Mouse (Mus musculus): Measurements from ENCODE around the gene Cav3.
A peak's percentile ranks its signal among the peaks of the same experiment; 100 is the strongest.

The Cav3 gene

GRCm38 (mm10) chr6:112459341-112459749 is at the start of gene Cav3:
Gene Cav3 (plus strand): TSS chr6:112459505.
- peak; percentile 97 for DNase-seq

DNA sequence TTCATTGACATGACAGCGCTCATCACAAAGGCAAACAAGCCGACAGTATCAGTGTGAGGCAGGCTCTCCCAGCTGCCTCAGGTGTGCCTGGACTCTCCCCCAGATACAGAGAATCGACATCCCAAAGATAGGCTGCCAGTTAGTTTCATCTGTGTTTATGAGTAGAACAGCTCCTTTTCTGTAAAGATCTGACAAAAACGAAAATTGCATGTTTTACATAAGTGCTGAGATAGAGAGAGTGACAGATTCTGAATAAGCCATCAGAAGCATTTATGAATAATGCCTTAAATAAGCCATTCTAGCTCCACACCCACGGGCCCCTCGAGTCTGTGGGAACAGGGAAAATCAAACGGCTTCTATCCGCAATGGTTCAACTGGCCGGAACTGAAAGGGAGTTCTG is 40.0 kb upstream of the Cav3 start:
- DNase-seq = peak; percentile 48

GRCm38 (mm10) chr6:112420883-112421282 is 38.4 kb upstream of the Cav3 start:
- peak; percentile 40 for DNase-seq

DNA sequence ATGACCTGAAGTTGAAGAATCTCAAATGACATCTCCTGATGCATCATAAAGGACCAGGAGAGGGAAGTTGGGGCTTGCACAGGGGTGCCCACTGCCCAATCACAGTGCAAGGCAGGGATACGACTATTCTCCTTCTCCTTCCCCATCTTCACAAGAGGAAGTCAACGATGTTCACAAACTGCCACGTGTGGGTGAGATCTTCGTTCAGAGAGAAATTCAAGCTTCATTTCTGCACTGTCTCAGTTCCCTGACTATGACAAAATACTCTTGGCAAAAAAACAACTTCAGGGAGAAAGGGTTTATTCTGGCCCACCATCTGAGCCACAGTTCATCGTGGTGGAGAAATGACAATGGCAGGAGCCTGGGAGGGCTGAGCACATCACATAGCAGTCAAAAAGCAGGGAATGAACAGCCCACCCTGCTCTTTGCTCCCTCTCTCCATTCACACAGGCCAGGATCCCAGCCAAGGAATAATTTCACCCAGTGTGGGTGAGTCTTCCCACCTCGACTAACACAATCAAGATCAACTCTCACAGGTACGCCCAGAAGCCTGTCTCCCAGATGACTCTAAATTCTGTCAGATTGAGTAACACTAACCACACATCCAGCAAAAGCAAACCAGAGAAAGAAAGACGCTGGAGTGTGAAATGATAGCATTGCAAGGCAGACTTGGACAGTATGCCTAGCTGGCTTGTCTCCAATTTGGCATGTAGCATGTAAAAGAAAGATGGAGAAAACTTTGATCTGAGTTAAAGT is 35.4 kb upstream of the Cav3 start:
- DNase-seq = peak; percentile 81

DNA sequence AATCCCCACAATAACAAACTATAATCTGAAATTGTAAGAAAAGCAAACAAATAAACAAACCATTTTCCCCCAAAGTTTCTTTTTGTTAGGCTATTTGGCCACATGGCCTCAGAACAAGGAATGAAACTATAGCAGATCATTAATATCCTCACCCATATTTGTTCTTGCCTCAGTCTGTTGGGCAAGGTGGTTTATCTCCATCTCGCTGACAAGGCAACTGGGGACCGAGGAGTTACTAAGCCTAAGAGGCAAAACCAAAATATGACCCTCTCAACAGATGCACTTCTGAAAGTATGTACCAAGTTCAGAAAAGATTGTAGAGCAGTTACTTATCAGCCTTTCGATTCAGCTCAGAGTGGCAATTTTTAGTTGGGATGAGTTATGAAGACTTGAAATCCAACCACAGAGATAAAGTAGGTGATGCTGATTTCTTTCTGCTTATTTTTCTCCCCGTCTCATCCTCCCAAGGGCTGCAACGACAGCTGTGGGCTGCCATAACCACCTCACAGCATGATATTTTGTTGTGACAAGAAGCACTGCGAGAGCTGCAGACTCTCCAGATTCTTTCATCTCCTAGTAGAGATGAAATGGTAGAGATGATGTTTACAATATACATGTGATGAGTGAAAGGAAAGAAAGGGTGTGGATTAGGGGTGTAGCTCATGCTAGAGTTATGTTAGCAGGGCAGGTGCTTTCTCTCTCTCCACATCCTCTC is 33.1 kb upstream of the Cav3 start:
- DNase-seq = peak; percentile 21

DNA sequence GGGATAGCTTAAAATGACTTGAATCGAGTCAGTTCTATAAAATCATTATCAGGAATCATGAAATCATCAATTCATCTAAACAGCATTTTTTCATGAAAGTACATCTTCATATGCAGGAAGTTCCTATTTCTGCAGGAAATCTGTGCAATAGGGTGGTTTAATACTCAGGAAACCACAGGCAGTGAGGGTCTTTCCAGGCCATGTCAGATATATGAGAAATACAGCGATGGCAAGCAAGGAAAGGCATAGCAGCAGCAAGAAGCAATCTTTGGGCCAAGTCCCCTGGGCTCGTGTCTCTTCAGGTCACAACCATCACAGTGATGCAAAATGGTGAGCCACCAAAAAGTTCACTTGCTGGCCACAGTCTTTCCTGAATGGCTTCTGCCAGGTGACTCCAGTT is 13.6 kb upstream of the Cav3 start:
- no peak for DNase-seq

DNA sequence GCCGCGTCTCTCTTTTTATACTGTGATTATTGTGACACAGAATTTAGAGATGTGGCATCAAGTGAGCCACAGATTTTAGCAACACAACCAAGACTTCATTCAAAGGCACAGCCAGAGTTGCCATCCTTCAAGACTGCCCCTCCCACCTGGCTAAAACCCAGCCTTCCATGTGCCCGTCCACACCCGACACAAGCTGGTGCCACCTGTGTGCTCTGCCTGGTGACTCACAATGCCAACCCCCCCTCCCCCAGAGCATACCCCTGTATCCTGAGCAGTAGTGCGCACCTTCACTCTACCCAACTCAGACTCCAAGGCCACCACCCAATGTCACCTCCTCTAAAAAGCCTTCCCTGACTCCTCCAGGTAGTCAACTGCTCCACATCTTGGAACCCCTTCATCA is 2.2 kb downstream of the Cav3 start:
- no peak for DNase-seq

GRCm38 (mm10) chr6:112463331-112463730 is 4.0 kb downstream of the Cav3 start:
- DNase-seq = peak; percentile 95

- no peak for DNase-seq
These were observed 6.1 kb downstream of the Cav3 start for GRCm38 (mm10) chr6:112465441-112465840.

DNA sequence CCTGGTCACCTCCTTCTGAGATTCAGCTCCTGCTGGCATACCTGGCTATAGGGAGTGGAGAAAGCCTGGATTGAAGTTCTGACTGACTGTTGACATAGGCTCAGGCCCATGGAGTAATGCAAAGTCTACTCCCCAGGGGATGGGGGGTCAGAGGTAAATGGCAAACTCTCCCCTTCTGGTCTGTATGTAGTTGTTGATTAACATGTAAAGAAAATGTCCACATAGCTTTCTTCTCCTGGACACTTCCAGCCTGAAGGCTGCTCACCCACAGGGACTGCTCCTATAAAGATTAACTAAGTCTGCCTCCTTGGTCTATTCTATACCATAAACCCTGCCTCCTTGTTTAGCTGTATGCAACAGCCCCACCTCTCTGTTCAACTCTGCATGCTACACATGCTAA is 6.7 kb downstream of the Cav3 start:
- DNase-seq = no peak

DNA sequence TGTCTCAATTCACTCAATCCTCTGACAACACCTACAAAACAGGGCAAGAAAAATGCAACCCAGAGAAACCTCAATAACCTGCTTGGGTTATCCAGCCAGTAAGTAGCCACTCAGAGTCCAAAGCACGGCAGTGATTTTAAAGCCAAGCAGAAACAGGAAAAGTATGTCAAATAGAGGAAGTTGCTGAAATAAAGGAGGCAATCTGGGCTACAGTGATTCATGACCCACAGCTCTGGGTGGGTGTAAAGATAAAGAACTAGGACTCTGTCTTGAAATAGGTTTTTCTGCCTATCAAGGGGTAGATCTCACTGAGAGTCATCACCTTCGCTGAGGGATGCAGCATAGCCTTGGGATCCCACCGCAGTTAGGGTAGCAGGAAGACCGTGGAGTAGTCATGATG is 12.3 kb downstream of the Cav3 start:
- no peak for DNase-seq

- DNase-seq = no peak
These were observed 20.6 kb downstream of the Cav3 start for GRCm38 (mm10) chr6:112479861-112480260.

DNA sequence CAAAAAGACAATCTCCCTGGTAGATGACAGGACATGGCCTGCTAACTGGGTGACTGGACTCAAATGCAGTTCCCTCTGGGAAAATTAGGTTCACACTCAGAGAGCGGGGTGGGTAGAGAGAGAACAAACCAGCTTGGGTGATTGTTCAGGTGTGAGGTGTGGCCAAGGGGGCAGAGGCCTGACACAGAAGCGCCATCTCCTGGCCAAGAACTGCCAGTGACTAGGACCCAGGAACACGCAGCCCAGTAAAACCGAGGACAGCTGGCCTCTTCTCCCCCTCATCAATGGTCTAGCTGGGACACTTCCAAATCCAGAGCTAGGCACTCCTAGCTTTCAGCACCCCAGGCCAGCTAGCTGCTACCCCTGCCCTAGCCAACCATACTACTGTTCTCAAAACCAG is 25.0 kb downstream of the Cav3 start:
- DNase-seq = no peak

GRCm38 (mm10) chr6:112487993-112488392 is 28.7 kb downstream of the Cav3 start:
- no peak for DNase-seq

DNA sequence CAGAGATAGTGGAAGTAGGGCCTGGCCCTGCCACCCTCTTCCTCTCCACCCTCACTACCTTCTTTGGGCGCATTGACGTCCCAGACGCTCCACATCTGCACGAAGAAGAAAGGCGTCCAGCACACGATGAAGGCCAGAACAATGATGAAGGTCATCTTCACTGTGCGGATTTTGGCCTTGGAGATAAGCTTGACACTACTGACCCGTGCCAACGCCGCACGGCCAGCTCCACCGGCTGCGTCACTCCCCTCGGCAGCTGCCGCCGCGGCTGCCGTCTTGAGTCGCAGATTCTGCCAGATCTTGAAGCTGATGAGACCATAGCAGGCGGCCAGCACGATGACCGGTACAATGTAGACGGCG is 29.5 kb downstream of the Cav3 start:
- DNase-seq = no peak

DNA sequence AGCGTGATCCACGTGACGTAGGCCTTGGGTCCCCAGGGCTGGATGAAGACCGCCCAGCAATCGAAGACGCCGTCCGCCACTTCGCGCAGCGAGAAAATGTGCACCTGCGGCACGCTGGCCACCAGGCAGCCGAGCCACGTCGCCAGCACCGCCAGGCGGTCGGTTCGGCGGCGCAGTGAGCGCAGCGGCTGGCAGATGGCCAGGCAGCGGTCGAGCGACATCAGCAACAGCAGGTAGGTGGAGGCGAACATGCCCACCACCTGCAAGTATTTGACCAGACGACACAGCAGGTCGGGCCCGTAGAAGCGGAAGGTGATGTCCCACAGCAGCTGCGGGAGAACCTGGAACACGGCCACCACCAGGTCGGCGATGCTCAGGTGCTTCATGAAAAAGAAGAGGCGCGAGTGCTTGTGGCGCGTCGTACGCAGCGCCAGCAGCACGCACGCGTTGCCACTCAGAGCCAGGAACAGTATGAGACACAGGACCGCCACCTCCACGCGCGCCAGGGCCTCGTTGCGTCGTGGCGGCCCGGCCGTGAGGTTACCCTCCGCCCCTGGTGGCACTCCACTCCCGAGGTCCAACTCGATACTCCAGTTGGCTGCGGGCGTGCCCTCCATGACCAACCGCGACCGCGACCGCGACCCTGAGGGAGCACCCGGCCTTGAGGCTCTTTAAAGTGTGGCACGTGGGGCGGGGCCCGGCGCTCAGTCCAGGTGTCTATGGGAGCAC is 30.0 kb downstream of the Cav3 start:
- peak; percentile 89 for DNase-seq

DNA sequence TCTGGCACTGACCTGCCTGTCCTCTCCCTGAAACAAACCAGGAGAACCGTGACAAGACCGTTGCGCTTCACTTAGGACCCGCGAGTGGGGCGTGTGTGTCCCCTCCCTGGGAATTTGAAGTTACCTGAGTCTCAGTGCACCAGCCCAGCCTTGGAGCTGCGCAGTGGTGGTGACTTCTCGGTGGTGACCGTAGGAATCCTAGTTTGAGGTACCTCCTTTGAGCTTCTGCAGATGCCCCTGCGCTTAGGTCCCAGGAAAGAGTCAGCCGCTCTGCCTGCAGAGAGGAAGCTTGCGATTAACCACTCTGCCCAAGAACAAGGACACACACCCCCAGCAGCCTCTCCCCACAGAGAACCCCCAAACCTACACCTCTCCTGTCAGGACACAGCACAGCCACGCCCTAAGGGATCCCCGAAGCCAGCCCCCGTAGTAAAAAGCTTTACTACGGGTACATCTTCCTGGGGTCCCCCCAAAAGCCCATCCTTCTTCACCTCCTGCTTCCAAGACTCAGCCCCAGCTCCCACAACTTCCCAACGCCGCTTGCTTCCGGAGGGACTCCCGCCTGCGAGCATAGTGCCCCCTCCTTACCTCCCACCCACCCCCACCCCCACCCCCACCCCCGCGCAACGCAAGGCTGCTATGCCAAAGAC is 30.7 kb downstream of the Cav3 start, which contains the start of gene Oxtr:
Gene Oxtr, minus strand, starts transcription at position 34 of the 650 bp plus-strand sequence.
- peak; percentile 88 for DNase-seq

GRCm38 (mm10) chr6:112490625-112491242 is 31.4 kb downstream of the Cav3 start:
- DNase-seq = peak; percentile 95

- peak; percentile 83 for DNase-seq
These were observed 32.2 kb downstream of the Cav3 start for GRCm38 (mm10) chr6:112491521-112491920.

- DNase-seq = peak; percentile 81
These were observed 33.4 kb downstream of the Cav3 start for GRCm38 (mm10) chr6:112492656-112493055.

GRCm38 (mm10) chr6:112493371-112493770 is 34.1 kb downstream of the Cav3 start:
- peak; percentile 41 for DNase-seq

- DNase-seq = peak; percentile 94
These were observed 35.3 kb downstream of the Cav3 start for GRCm38 (mm10) chr6:112494620-112495081.

- peak; percentile 35 for DNase-seq
These were observed 35.9 kb downstream of the Cav3 start for GRCm38 (mm10) chr6:112495219-112495618.
